Mouse (Mus musculus) E14TG2a.4 (cell line): ENCODE measurements around the gene March6.

ENCODE experiments used
- H3K27me3 ChIP-seq: 2 replicates; pipeline ENCODE4 v1.6.1; 2014; ENCODE audit warnings: low read length, control low read depth; ENCODE audit not compliant: insufficient read depth
- H3K36me3 ChIP-seq: 2 replicates; pipeline ENCODE4 v1.6.1; 2014; ENCODE audit warnings: low read length, control low read depth; ENCODE audit not compliant: insufficient read depth
- H3K4me1 ChIP-seq: replicated peaks from 2 replicates; pipeline ENCODE4 v1.6.1; 2014; ENCODE audit warnings: low read depth, low read length, control low read depth
- H3K4me3 ChIP-seq: replicated peaks from 2 replicates; pipeline ENCODE4 v1.5.1; 2014; ENCODE audit warnings: mild to moderate bottlenecking, low read length
- H3K9me3 ChIP-seq: 2 replicates; pipeline ENCODE4 v1.6.1; 2014; ENCODE audit warnings: low read length, control low read depth
- CTCF ChIP-seq: conservative IDR thresholded peaks from 2 replicates; pipeline ENCODE4 v1.5.1; 2014; ENCODE audit warnings: low read length
- NANOG ChIP-seq: IDR thresholded peaks from 2 replicates; pipeline ENCODE4 v1.6.1; 2014; ENCODE audit warnings: borderline replicate concordance, low read length, mixed read lengths
- POU5F1 ChIP-seq: IDR thresholded peaks from 2 replicates; pipeline ENCODE4 v1.6.1; 2014; ENCODE audit warnings: low read length, borderline replicate concordance

March6 gene

DNA sequence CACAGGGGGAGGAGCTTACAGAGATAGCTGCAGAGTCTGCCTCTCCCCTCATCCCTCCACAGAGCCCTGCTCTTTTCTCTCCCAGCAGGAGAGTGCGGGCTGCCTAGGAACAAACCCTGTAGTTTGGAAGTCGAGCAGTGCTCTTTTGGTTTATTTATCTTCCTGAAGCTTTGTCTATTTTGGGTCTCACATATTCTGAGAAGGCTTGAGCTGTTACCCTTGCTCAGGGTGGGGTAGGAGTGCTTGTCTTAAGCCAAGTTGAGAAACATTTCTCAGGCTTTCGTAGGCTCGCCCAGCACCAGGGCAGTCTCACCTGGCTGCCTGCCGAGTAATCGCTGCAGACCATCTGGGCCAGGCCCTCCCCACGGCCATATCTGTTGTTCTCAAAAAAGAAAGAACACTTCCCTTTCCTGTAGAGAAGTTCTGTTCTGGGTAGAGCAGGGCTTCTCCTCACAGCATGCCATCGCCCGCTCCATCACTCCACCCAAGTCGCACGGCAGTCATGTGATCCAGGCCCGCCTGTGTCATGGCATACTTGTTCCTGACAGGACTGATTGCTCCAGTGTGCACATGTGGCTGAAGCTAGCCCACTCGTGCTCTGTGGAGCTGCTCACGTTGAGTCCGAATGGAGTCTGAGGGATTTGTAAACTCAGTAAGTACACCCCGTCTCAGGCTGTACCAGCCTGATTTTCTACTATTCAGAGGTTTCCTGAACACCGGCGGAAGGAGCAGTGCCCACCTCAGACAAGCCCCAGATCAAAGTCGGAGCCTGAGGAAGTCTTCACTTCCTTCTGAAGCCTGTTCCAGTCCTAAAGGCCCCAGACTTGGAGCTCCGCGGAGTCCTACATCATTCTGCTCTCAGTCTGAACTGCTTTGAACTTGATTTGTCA, 112.8 kb downstream of the March6 start:
- TF ChIP-seq CTCF (no peak), POU5F1 (no peak), NANOG (no peak)
- H3K4me1 ChIP-seq, result peaks cover 55% of the 10 kb centered on the region
- no peaks in the 10 kb centered on the region for H3K36me3 ChIP-seq
- H3K27me3 ChIP-seq, result no peaks in the 10 kb centered on the region; the same call in 1 of the 2 replicates
- H3K4me3 ChIP-seq, result peak overlapping the region; percentile 61
- H3K9me3 ChIP-seq, result no peaks in the 10 kb centered on the region

DNA sequence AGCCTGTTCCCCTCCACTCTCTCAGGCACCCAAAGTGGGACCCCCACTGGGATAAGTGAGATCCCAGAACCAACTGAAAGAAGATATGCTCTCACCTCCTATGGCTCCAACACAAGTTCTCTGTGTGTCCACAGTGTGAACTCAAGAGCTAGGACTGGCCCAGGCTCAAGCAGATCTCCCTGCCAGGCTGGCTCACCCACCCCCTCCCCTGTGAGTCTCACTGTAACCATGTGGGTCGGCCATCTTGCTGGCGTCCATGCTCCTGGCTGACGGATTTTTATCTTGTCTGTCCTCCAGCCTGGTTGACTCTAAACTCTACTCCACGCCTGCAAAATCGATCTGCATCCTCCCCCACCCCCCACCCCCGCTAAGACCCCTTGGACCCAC, 113.5 kb downstream of the March6 start:
- no peaks in the 10 kb centered on the region for H3K27me3 ChIP-seq
- no peaks in the 10 kb centered on the region for H3K36me3 ChIP-seq
- H3K4me3 ChIP-seq, result peak overlapping the region; percentile 61
- peaks cover 59% of the 10 kb centered on the region for H3K4me1 ChIP-seq
- no peak for TF ChIP-seq POU5F1
- no peak for TF ChIP-seq NANOG
- no peak for TF ChIP-seq CTCF
- no peaks in the 10 kb centered on the region for H3K9me3 ChIP-seq

DNA sequence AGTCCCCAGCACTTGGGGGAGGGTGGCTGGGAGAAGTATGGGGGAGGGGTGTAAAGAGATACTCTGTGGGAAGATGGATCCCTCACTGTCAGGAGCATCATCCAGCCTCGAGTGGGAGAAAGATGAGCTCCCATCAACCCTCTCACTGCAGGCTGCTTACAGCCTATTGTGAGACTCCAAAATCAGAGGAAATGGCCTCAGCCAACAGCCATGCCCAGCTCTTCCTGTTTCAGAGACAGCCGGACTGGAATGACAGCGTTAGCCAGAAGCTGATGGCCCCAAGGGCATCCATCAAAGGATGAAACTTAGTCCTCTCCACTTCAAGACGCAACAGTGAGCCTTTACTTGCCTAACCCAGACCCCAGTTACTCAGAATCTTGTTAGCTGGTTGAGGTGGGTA, 115.7 kb downstream of the March6 start:
- Histone ChIP-seq H3K9me3 (no peaks in the 10 kb centered on the region), H3K4me1 (peaks cover 76% of the 10 kb centered on the region), H3K4me3 (no peak overlapping the region), H3K36me3 (no peaks in the 10 kb centered on the region), H3K27me3 (no peaks in the 10 kb centered on the region)
- no peak for TF ChIP-seq NANOG
- TF ChIP-seq CTCF, result no peak
- TF ChIP-seq POU5F1, result no peak

GRCm38 (mm10) chr15:31414179-31414898, 116.5 kb downstream of the March6 start:
- no peaks in the 10 kb centered on the region for H3K9me3 ChIP-seq
- H3K36me3 ChIP-seq, result no peaks in the 10 kb centered on the region

DNA sequence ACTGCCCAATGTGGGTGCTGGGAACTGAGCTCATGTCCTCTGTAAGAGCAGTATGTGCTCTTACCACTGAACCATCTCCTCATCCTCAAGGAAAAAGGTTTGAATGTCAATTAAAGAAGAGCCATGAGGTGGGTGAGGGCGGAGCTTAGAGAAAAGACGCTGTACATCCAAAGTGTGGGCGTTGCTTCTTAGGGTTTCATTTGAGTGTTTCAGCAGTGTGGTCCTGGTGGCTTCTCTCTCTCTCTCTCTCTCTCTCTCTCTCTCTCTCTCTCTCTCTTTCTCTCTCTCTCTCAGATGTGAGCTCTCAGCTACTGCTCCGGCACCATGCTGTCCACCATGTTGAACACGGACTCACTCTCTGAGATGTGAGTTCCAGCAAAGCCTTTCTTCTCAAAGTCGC, 117.2 kb downstream of the March6 start:
- Histone ChIP-seq H3K4me1 (peaks cover 81% of the 10 kb centered on the region), H3K27me3 (no peaks in the 10 kb centered on the region; the same call in 1 of the 2 replicates), H3K36me3 (no peaks in the 10 kb centered on the region), H3K9me3 (no peaks in the 10 kb centered on the region), H3K4me3 (no peak overlapping the region; the same call in 1 of the 2 replicates)
- TF ChIP-seq POU5F1, result no peak
- TF ChIP-seq NANOG, result no peak
- no peak for TF ChIP-seq CTCF

More at GRCm38 (mm10) chr15:31414179-31414898, 116.5 kb downstream of the March6 start:
- Histone ChIP-seq H3K4me1 (peaks cover 83% of the 10 kb centered on the region), H3K4me3 (peak overlapping the region; percentile 45; the same call in 1 of the 2 replicates), H3K27me3 (no peaks in the 10 kb centered on the region; the same call in 1 of the 2 replicates)
- TF ChIP-seq NANOG (no peak), POU5F1 (no peak), CTCF (no peak)

DNA sequence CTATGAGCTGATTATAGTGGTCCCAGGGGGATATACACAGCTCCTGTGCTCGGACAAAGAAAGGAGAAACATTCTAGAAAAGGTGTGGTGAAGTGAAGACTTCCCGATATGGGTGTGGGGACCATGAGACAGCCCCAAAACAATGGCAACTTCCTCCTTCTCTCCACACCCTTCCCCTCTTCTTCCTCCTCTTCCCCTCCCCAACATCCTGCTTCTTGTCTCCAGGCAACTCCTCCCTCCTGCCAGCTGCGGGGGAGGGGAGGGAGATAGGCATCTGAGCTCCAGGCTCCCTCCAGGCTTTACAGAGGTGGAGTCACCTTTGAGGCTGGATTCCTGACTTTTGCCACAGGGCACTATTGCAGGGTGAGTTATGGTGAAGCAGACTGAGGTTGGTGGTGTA, 117.9 kb downstream of the March6 start:
- Histone ChIP-seq H3K4me1 (peaks cover 74% of the 10 kb centered on the region), H3K27me3 (no peaks in the 10 kb centered on the region; the same call in 1 of the 2 replicates), H3K9me3 (no peaks in the 10 kb centered on the region), H3K4me3 (peak overlapping the region; percentile 37), H3K36me3 (no peaks in the 10 kb centered on the region)
- TF ChIP-seq NANOG (no peak), CTCF (no peak), POU5F1 (no peak)

- 0 out of 2 replicates have a peak overlapping the region, but pooled peaks have one; percentile 37 for H3K4me3 ChIP-seq
- no peaks in the 10 kb centered on the region; the same call in 1 of the 2 replicates for H3K27me3 ChIP-seq
- no peaks in the 10 kb centered on the region for H3K36me3 ChIP-seq
- TF ChIP-seq CTCF, result no peak
- TF ChIP-seq NANOG, result no peak
- TF ChIP-seq POU5F1, result no peak
- peaks cover 69% of the 10 kb centered on the region for H3K4me1 ChIP-seq
- H3K9me3 ChIP-seq, result no peaks in the 10 kb centered on the region
Measured at GRCm38 (mm10) chr15:31412436-31412835, 118.4 kb downstream of the March6 start.

- H3K4me3 ChIP-seq, result no peak overlapping the region
- no peaks in the 10 kb centered on the region for H3K9me3 ChIP-seq
- H3K4me1 ChIP-seq, result peaks cover 56% of the 10 kb centered on the region
- peaks cover 13% of the 10 kb centered on the region for H3K27me3 ChIP-seq
- H3K36me3 ChIP-seq, result no peaks in the 10 kb centered on the region
- no peak for TF ChIP-seq NANOG
- TF ChIP-seq POU5F1, result no peak
- TF ChIP-seq CTCF, result no peak
Measured at GRCm38 (mm10) chr15:31407490-31407889, 123.4 kb downstream of the March6 start.
